Mouse (Mus musculus) limb, embryonic 13.5 days (tissue): ENCODE data around the gene Vmn1r221. TPM values are rescaled to one million over a fixed set of nuclear protein-coding genes. Genes with fewer than 3 reads are reported as not detected.

Experiments
- polyA plus RNA-seq: library from polyadenylated mRNA; unstranded; fragments of >200 nt; fragmentation: Nextera tagmentation; extraction: Ambion mirVana; gene quantifications from 2 replicates; pipeline ENCODE4 v1.2.1, GENCODE M21; 2015

Gene Vmn1r221
- polyA plus RNA-seq, 1 experiment from 2014 or later, result not detected

Other genes with a start within 250 kb of the Vmn1r221 start
- not detected in 2 replicates for gene Vmn1r213, start 206.5 kb upstream of the Vmn1r221 start, polyA plus RNA-seq
- not detected in 2 replicates for gene Vmn1r214, start 183.7 kb upstream of the Vmn1r221 start, polyA plus RNA-seq
- not detected in 2 replicates for gene Vmn1r215, start 146.1 kb upstream of the Vmn1r221 start, polyA plus RNA-seq
- gene Vmn1r217, start 95.9 kb upstream of the Vmn1r221 start, polyA plus RNA-seq, result not detected in 2 replicates
- gene Vmn1r218, start 81.0 kb upstream of the Vmn1r221 start, polyA plus RNA-seq, result not detected in 2 replicates
- gene Vmn1r219, start 54.8 kb upstream of the Vmn1r221 start, polyA plus RNA-seq, result not detected in 2 replicates
- not detected in 2 replicates for gene Vmn1r220, start 26.2 kb upstream of the Vmn1r221 start, polyA plus RNA-seq
- not detected in 2 replicates for gene Vmn1r222, start 21.8 kb downstream of the Vmn1r221 start, polyA plus RNA-seq
- gene Vmn1r223, start 33.0 kb downstream of the Vmn1r221 start, polyA plus RNA-seq, result not detected in 2 replicates
- gene Zfp322a, start 155.1 kb downstream of the Vmn1r221 start, polyA plus RNA-seq, result 65.0 and 70.3 TPM in 2 replicates
- gene Abt1, start 209.7 kb downstream of the Vmn1r221 start, polyA plus RNA-seq, result 13.4 and 14.8 TPM in 2 replicates